Mouse (Mus musculus) intestine, embryonic 14.5 days (tissue): ENCODE measurements around the gene Herpud1. TPM values are rescaled to one million over a fixed set of nuclear protein-coding genes. Genes with fewer than 3 reads are reported as not detected.
A peak's percentile ranks its signal among the peaks of the same experiment; 100 is the strongest.

ENCODE experiments used
- ATAC-seq: fragments of 200-750 bp; cut with Nextera tagmentation; replicated peaks from 2 replicates; pipeline ENCODE4 v1.8.0; 2017; ENCODE audit warnings: low read depth, moderate number of reproducible peaks, moderate TSS enrichment, moderate library complexity; ENCODE audit not compliant: low FRiP score, low TSS enrichment
- DNase-seq: peaks from one replicate; pipeline ENCODE4 v3.0.0-alpha.2; 2018; ENCODE audit warnings: low spot score
- H3K27ac ChIP-seq: fragments of 300-500 bp; sonication (generic); 2 replicates; pipeline ENCODE4 v1.5.1; 2014; ENCODE audit warnings: low read depth, mild to moderate bottlenecking, control low read depth
- H3K27me3 ChIP-seq: fragments of 300-500 bp; sonication (generic); replicated peaks from 2 replicates; pipeline ENCODE4 v1.6.1; 2014; ENCODE audit warnings: low read length, control low read depth; ENCODE audit not compliant: control insufficient read depth, insufficient read depth
- H3K36me3 ChIP-seq: fragments of 300-500 bp; sonication (generic); 2 replicates; pipeline ENCODE4 v1.6.1; 2014; ENCODE audit warnings: low read length, control low read depth; ENCODE audit not compliant: control insufficient read depth, insufficient read depth
- H3K4me1 ChIP-seq: fragments of 300-500 bp; sonication (generic); replicated peaks from 2 replicates; pipeline ENCODE4 v1.6.1; 2014; ENCODE audit warnings: low read length, control low read depth, mixed read lengths; ENCODE audit not compliant: control insufficient read depth, insufficient read depth
- H3K4me2 ChIP-seq: fragments of 300-500 bp; sonication (generic); 2 replicates; pipeline ENCODE4 v1.6.1; 2014; ENCODE audit warnings: low read length
- H3K4me3 ChIP-seq: fragments of 300-500 bp; sonication (generic); 2 replicates; pipeline ENCODE4 v1.5.1; 2014; ENCODE audit warnings: low read depth, low read length, control low read depth, mixed read lengths
- H3K9ac ChIP-seq: fragments of 300-500 bp; sonication (generic); 2 replicates; pipeline ENCODE4 v1.6.1; 2014; ENCODE audit warnings: mild to moderate bottlenecking, low read length
- H3K9me3 ChIP-seq: fragments of 300-500 bp; sonication (generic); 2 replicates; pipeline ENCODE4 v1.6.1; 2016; ENCODE audit warnings: low read length, control low read depth; ENCODE audit not compliant: control insufficient read depth
- WGBS: fragments of 180-500 bp; shearing (Covaris S2); extraction: QIAGEN DNeasy Blood & Tissue Kit; methylation state at CpG from one replicate; pipeline ENCODE4 v1.1.7; 2014; 5-methylcytosine and 5-hydroxymethylcytosine counted together
- polyA plus RNA-seq: library from polyadenylated mRNA; unstranded; fragments of >200 nt; fragmentation: Nextera tagmentation; extraction: Ambion mirVana; gene quantifications from 2 replicates; pipeline ENCODE4 v1.2.1, GENCODE M21; 2014

The Herpud1 gene
- polyA plus RNA-seq, 1 experiment from 2014 or later = 97.4 TPM

- H3K4me2 ChIP-seq = no peak overlapping the region
- 75% methylated on average over 4 of the region's 4 CpGs for WGBS
Measured at GRCm38 (mm10) chr8:94428420-94428819, 42.2 kb downstream of the Herpud1 start.

GRCm38 (mm10) chr8:94429376-94429775, 43.1 kb downstream of the Herpud1 start:
- 82% methylated on average over 7 of the region's 7 CpGs for WGBS
- ATAC-seq (no peak), DNase-seq (no peak)
- H3K27me3 ChIP-seq = peaks cover 8% of the 10 kb centered on the region
- H3K27ac ChIP-seq = no peak overlapping the region
- no peaks in the 10 kb centered on the region for H3K36me3 ChIP-seq
- no peak overlapping the region for H3K4me3 ChIP-seq
- H3K4me1 ChIP-seq = no peaks in the 10 kb centered on the region
- H3K4me2 ChIP-seq = no peak overlapping the region
- no peak overlapping the region for H3K9ac ChIP-seq
- no peaks in the 10 kb centered on the region for H3K9me3 ChIP-seq

More at GRCm38 (mm10) chr8:94428420-94428819, 42.2 kb downstream of the Herpud1 start:
- H3K9ac ChIP-seq = no peak overlapping the region
- H3K4me1 ChIP-seq = no peaks in the 10 kb centered on the region
- H3K4me3 ChIP-seq = no peak overlapping the region
- H3K27me3 ChIP-seq = no peaks in the 10 kb centered on the region
- H3K9me3 ChIP-seq = no peaks in the 10 kb centered on the region
- H3K36me3 ChIP-seq = no peaks in the 10 kb centered on the region
- no peak for DNase-seq
- no peak for ATAC-seq
- no peak overlapping the region for H3K27ac ChIP-seq

- no peaks in the 10 kb centered on the region for H3K9me3 ChIP-seq
- whole genome bisulfite sequencing = 74% methylated on average over 3 of the region's 3 CpGs
- no peak overlapping the region for H3K27ac ChIP-seq
- no peaks in the 10 kb centered on the region for H3K36me3 ChIP-seq
- no peaks in the 10 kb centered on the region for H3K4me1 ChIP-seq
- H3K4me2 ChIP-seq = no peak overlapping the region
- DNase-seq (no peak), ATAC-seq (no peak)
- H3K27me3 ChIP-seq = peaks cover 22% of the 10 kb centered on the region
- H3K4me3 ChIP-seq = no peak overlapping the region
- H3K9ac ChIP-seq = no peak overlapping the region
Measured at GRCm38 (mm10) chr8:94432212-94432611, 46.0 kb downstream of the Herpud1 start.

- no peak within 1 kb of the TSS for H3K27ac ChIP-seq
- H3K27me3 ChIP-seq = peaks cover 22% of the 10 kb centered on the region
- ATAC-seq (peak; percentile 58), DNase-seq (peak; percentile 69)
- peak within 1 kb of the TSS; percentile 44 for H3K4me3 ChIP-seq
- no peaks in the 10 kb centered on the region for H3K4me1 ChIP-seq
- H3K36me3 ChIP-seq = no peaks in the 10 kb centered on the region
- WGBS = 1% methylated on average over 29 of the region's 29 CpGs
- peak within 1 kb of the TSS; percentile 22 for H3K9ac ChIP-seq
- H3K9me3 ChIP-seq = no peaks in the 10 kb centered on the region
- peak within 1 kb of the TSS; percentile 88 for H3K4me2 ChIP-seq
Measured at GRCm38 (mm10) chr8:94433981-94434466, 47.8 kb downstream of the Herpud1 start, which contains the start of gene Nlrc5. Gene Nlrc5 (plus strand): TSS chr8:94434356.

- no peak overlapping the region for H3K9ac ChIP-seq
- peaks cover 22% of the 10 kb centered on the region for H3K27me3 ChIP-seq
- no peaks in the 10 kb centered on the region for H3K36me3 ChIP-seq
- H3K4me1 ChIP-seq = no peaks in the 10 kb centered on the region
- no peak overlapping the region for H3K27ac ChIP-seq
- H3K9me3 ChIP-seq = no peaks in the 10 kb centered on the region
- 77% methylated on average over 3 of the region's 3 CpGs for WGBS
- no peak overlapping the region for H3K4me3 ChIP-seq
- DNase-seq (no peak), ATAC-seq (no peak)
- H3K4me2 ChIP-seq = no peak overlapping the region
Measured at GRCm38 (mm10) chr8:94434958-94435357, 48.7 kb downstream of the Herpud1 start.

GRCm38 (mm10) chr8:94435397-94436111, 49.3 kb downstream of the Herpud1 start:
- H3K27me3 ChIP-seq = peaks cover 22% of the 10 kb centered on the region
- H3K27ac ChIP-seq = no peak overlapping the region
- no peak overlapping the region for H3K4me3 ChIP-seq
- no peaks in the 10 kb centered on the region for H3K4me1 ChIP-seq
- no peak overlapping the region for H3K9ac ChIP-seq
- ATAC-seq = no peak
- H3K4me2 ChIP-seq = no peak overlapping the region
- H3K9me3 ChIP-seq = no peaks in the 10 kb centered on the region
- DNase-seq = no peak
- 90% methylated on average over 15 of the region's 15 CpGs for WGBS
- no peaks in the 10 kb centered on the region for H3K36me3 ChIP-seq

- DNase-seq (no peak), ATAC-seq (no peak)
- no peak overlapping the region for H3K4me2 ChIP-seq
- peaks cover 22% of the 10 kb centered on the region for H3K27me3 ChIP-seq
- no peaks in the 10 kb centered on the region for H3K36me3 ChIP-seq
- no peaks in the 10 kb centered on the region for H3K9me3 ChIP-seq
- no peak overlapping the region for H3K27ac ChIP-seq
- no peaks in the 10 kb centered on the region for H3K4me1 ChIP-seq
- H3K9ac ChIP-seq = no peak overlapping the region
- 86% methylated on average over 5 of the region's 5 CpGs for WGBS
- no peak overlapping the region for H3K4me3 ChIP-seq
Measured at GRCm38 (mm10) chr8:94436112-94436572, 49.9 kb downstream of the Herpud1 start.

- DNase-seq = no peak
- Histone ChIP-seq H3K4me3 (no peak overlapping the region), H3K9me3 (no peaks in the 10 kb centered on the region), H3K27me3 (peaks cover 22% of the 10 kb centered on the region), H3K27ac (no peak overlapping the region), H3K4me2 (no peak overlapping the region), H3K36me3 (no peaks in the 10 kb centered on the region), H3K9ac (no peak overlapping the region), H3K4me1 (no peaks in the 10 kb centered on the region)
- no peak for ATAC-seq
- 70% methylated on average over 3 of the region's 3 CpGs for whole genome bisulfite sequencing
Measured at GRCm38 (mm10) chr8:94436900-94437299, 50.7 kb downstream of the Herpud1 start.

GRCm38 (mm10) chr8:94438659-94439058, 52.4 kb downstream of the Herpud1 start:
- H3K9me3 ChIP-seq = no peaks in the 10 kb centered on the region
- H3K36me3 ChIP-seq = no peaks in the 10 kb centered on the region
- no peaks in the 10 kb centered on the region for H3K4me1 ChIP-seq
- H3K4me2 ChIP-seq = no peak overlapping the region
- peaks cover 20% of the 10 kb centered on the region for H3K27me3 ChIP-seq
- no peak for ATAC-seq
- no peak overlapping the region for H3K9ac ChIP-seq
- no peak overlapping the region for H3K4me3 ChIP-seq
- 88% methylated on average over 5 of the region's 5 CpGs for WGBS
- no peak for DNase-seq
- H3K27ac ChIP-seq = no peak overlapping the region
